Comparison of ENCODE assay signal across 8 mouse cellular contexts in the genomic region with DNA sequence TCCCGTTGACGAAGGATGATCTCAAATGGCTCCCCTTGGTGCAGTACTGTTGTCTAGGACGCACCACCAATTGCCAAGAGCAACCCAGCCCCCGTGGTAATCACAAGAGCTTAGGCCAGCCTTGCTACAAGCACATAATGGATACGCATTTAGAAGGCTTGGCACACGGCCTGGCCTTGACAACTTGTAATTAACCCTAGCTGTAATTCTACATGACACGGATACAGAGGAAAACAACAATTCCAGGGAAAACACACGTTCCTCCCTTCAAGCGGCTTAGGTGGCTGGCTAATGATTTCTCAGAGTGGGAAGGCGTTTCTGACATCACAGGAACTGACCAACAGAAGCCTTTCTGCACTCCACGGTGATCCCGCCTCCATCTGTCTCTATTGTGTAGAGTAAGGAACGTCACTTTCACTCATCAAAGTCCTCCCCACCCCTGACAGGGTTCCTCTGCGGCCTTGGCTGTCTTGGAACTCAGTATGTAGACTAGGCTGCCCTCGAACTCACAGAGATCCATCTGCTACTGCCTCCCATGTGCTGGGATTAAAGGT. TPM values are rescaled to one million over a fixed set of nuclear protein-coding genes. Genes with fewer than 3 reads are reported as not detected.
A peak's percentile ranks its signal among the peaks of the same experiment; 100 is the strongest.
DNase-seq lines count a peak whose midpoint lies in the region; ATAC-seq lines count a peak whose summit lies in the region.

No protein-coding gene starts in this region.

- H3K27me3 ChIP-seq in heart, embryonic 10.5 days (ENCODE audit: insufficient read depth, poor library complexity, severe bottlenecking): no peaks in the 10 kb centered on the region
- no peaks in the 10 kb centered on the region for H3K27me3 ChIP-seq in hindbrain, embryonic 14.5 days (ENCODE audit: control insufficient read depth, insufficient read depth, low read length)

- no peaks in the 10 kb centered on the region for H3K9me3 ChIP-seq in heart, embryonic 10.5 days
- H3K9me3 ChIP-seq in hindbrain, embryonic 14.5 days (ENCODE audit: control insufficient read depth, low read length): no peaks in the 10 kb centered on the region

- peak; percentile 62; the same call in 1 of the 2 replicates for ATAC-seq in hindbrain, embryonic 14.5 days (ENCODE audit: low FRiP score)
- no peak for ATAC-seq in erythroid progenitor cell, adult 5-6 weeks (replicated peaks; ENCODE audit: low FRiP score, poor library complexity, severe bottlenecking)

- DNase-seq in heart, embryonic 10.5 days (ENCODE audit: low spot score): peak; percentile 62
- DNase-seq in heart, adult 8-10 months (ENCODE audit: low spot score): no peak
- DNase-seq in ZHBTc4 (ENCODE audit: low read depth, low spot score): peak; percentile 30
- peak; percentile 66 for DNase-seq in hindbrain, embryonic 14.5 days (ENCODE audit: low spot score)
- peak; percentile 57 for DNase-seq in layer of hippocampus, adult 9-11 months
- no peak for DNase-seq in T-cell, adult 2 months (ENCODE audit: low spot score)
- no peak for DNase-seq in thymus, adult 18-20 months

- H3K4me2 ChIP-seq in hindbrain, embryonic 14.5 days (replicated peaks): no peak overlapping the region

- H3K36me3 ChIP-seq in heart, embryonic 10.5 days: no peaks in the 10 kb centered on the region
- H3K36me3 ChIP-seq in hindbrain, embryonic 14.5 days (replicated peaks; ENCODE audit: control insufficient read depth, insufficient read depth): no peaks in the 10 kb centered on the region

- H3K4me3 ChIP-seq in heart, embryonic 10.5 days: no peak overlapping the region
- no peak overlapping the region for H3K4me3 ChIP-seq in hindbrain, embryonic 14.5 days (replicated peaks; ENCODE audit: low read length)

- no peak overlapping the region for H3K9ac ChIP-seq in hindbrain, embryonic 14.5 days

- H3K4me1 ChIP-seq in heart, embryonic 10.5 days: peaks cover 45% of the 10 kb centered on the region
- H3K4me1 ChIP-seq in hindbrain, embryonic 14.5 days (replicated peaks; ENCODE audit: control insufficient read depth, insufficient read depth, low read length): peaks cover 20% of the 10 kb centered on the region

- H3K27ac ChIP-seq in heart, embryonic 10.5 days: peak overlapping the region; percentile 36; the same call in 1 of the 2 replicates
- H3K27ac ChIP-seq in hindbrain, embryonic 14.5 days: no peak overlapping the region

- WGBS in heart, embryonic 10.5 days: 71% methylated on average over 15 of the region's 15 CpGs
- WGBS in hindbrain, embryonic 14.5 days: 38% methylated on average over 15 of the region's 15 CpGs

RNA-seq across cellular contexts. Expression of gene Fxn, which starts 36.7 kb away (rescaled TPM):
- polyA plus RNA-seq in heart, embryonic 10.5 days (2016; fragmentation: Nextera tagmentation; extraction: Ambion mirVana): 71.9 and 73.4 TPM in 2 replicates
- 10 to 100 TPM; 26.4 to 31.2 (median 29.3) TPM for total RNA-seq in heart, adult 8-10 months (2022)
- polyA plus RNA-seq in hindbrain, embryonic 14.5 days (2014; fragmentation: Nextera tagmentation; extraction: Ambion mirVana): 33.0 and 37.0 TPM in 2 replicates
- total RNA-seq in erythroid progenitor cell, adult 5-6 weeks (2015; ENCODE audit: low replicate concordance): 26.4 and 31.7 TPM in 2 replicates
- total RNA-seq in erythroid progenitor cell, adult 5-6 weeks (2017; ENCODE audit: low replicate concordance): 20.0 and 25.9 TPM in 2 replicates

Comparison
In these comparisons a context has a peak if more than half of its experiments do, and no peak if none do; other contexts are left out.
1. DNase-seq: peak in heart, embryonic 10.5 days (single experiment), ZHBTc4 (single experiment), hindbrain, embryonic 14.5 days (single experiment) and layer of hippocampus, adult 9-11 months (single experiment); none in heart, adult 8-10 months (single experiment), T-cell, adult 2 months (single experiment) and thymus, adult 18-20 months (0 of 2).